Mouse (Mus musculus): ENCODE data around the gene Dscaml1. TPM values are rescaled to one million over a fixed set of nuclear protein-coding genes. Genes with fewer than 3 reads are reported as not detected.

Dscaml1 gene
- polyA plus RNA-seq, 1 experiment from 2014 or later: 0.23 TPM

DNA sequence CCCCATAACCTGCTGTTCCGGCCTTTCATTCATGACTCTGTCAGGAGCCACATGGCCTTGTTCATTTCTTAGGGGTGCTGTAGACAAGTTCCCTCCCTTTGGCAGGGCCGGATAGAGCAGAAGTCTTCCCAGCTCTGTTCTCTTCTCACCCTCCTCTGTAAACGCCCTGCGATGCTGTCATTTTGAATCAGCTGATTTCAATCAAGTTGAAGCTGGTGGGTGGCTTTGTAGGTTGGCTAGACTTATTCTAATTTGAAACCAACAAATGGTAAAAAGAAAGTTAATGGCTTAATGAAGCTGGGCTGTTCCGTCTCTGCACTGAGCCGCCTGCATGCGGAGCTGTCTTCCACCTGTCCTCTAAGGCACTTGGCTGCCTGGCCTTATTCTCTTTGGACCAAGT, 161.3 kb downstream of the Dscaml1 start:
- Histone ChIP-seq H3K4me3 (ENCODE audit: low read depth, low read length) (no peak overlapping the region), H3K9ac (ENCODE audit: low read depth, low read length) (no peak overlapping the region), H3K27me3 (ENCODE audit: control insufficient read depth, insufficient read depth, low read length) (no peaks in the 10 kb centered on the region), H3K4me1 (ENCODE audit: control insufficient read depth, insufficient read depth, low read length) (no peaks in the 10 kb centered on the region), H3K27ac (ENCODE audit: low read depth, low read length) (no peak overlapping the region), H3K4me2 (no peak overlapping the region), H3K9me3 (replicated peaks; ENCODE audit: control insufficient read depth, low read length) (no peaks in the 10 kb centered on the region), H3K36me3 (ENCODE audit: control insufficient read depth, insufficient read depth, low read length) (no peaks in the 10 kb centered on the region)
- ATAC-seq (replicated peaks; ENCODE audit: insufficient number of reproducible peaks, low FRiP score, low TSS enrichment): no peak
- 87% methylated on average over 7 of the region's 7 CpGs for WGBS (ENCODE audit: insufficient replicate concordance)

DNA sequence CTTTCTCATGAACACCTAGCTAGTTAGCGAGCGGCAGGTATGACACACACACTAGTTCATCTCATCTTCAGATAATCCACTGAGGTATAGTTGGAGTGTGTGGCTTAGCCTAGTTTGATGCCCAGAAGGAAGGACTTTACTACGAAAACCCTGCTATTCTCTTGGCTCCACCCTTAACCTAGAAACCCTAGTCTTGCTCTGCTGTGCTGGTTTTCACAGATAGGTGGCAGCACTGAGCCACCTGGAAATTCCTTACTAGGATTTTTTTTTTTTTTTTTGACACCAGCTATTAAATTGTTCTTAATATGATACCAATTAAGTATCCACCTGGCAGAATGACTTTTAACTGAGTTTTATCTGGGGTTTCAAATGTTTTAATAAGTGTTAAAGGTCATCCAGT, 163.4 kb downstream of the Dscaml1 start:
- H3K9me3 ChIP-seq (replicated peaks; ENCODE audit: control insufficient read depth, low read length): no peaks in the 10 kb centered on the region
- no peak overlapping the region for H3K4me2 ChIP-seq
- H3K4me1 ChIP-seq (ENCODE audit: control insufficient read depth, insufficient read depth, low read length): no peaks in the 10 kb centered on the region
- 79% methylated on average over 3 of the region's 3 CpGs for WGBS (ENCODE audit: insufficient replicate concordance)
- H3K9ac ChIP-seq (ENCODE audit: low read depth, low read length): no peak overlapping the region
- H3K36me3 ChIP-seq (ENCODE audit: control insufficient read depth, insufficient read depth, low read length): no peaks in the 10 kb centered on the region
- H3K27ac ChIP-seq (ENCODE audit: low read depth, low read length): no peak overlapping the region
- H3K27me3 ChIP-seq (ENCODE audit: control insufficient read depth, insufficient read depth, low read length): no peaks in the 10 kb centered on the region
- ATAC-seq (replicated peaks; ENCODE audit: insufficient number of reproducible peaks, low FRiP score, low TSS enrichment): no peak
- no peak overlapping the region for H3K4me3 ChIP-seq (ENCODE audit: low read depth, low read length)

DNA sequence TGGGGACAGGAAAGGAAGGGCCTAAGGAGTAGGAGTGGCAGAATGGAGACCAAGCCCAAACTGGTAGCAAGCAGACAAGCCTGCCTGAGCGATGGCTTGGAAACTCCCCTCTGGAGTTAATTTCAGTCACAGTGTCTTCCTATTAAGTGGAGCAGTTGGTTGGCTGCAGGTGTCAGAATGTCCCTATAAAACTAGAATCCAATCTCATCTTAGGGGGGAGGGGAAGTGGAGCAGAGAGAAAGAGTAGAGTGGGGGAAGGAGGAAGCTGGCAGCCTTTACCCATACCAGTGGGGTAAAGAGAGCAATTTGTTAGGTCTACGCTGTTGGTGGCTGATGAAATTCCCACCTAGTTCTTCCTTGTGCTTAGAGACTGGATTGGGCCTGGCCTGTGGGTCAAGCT, 164.6 kb downstream of the Dscaml1 start:
- no peak overlapping the region for H3K4me2 ChIP-seq
- ATAC-seq (replicated peaks; ENCODE audit: insufficient number of reproducible peaks, low FRiP score, low TSS enrichment): no peak
- no peaks in the 10 kb centered on the region for H3K4me1 ChIP-seq (ENCODE audit: control insufficient read depth, insufficient read depth, low read length)
- H3K9me3 ChIP-seq (replicated peaks; ENCODE audit: control insufficient read depth, low read length): no peaks in the 10 kb centered on the region
- no peak overlapping the region for H3K27ac ChIP-seq (ENCODE audit: low read depth, low read length)
- WGBS (ENCODE audit: insufficient replicate concordance): 80% methylated on average over 2 of the region's 2 CpGs
- no peaks in the 10 kb centered on the region for H3K36me3 ChIP-seq (ENCODE audit: control insufficient read depth, insufficient read depth, low read length)
- H3K4me3 ChIP-seq (ENCODE audit: low read depth, low read length): no peak overlapping the region
- H3K27me3 ChIP-seq (ENCODE audit: control insufficient read depth, insufficient read depth, low read length): no peaks in the 10 kb centered on the region
- no peak overlapping the region for H3K9ac ChIP-seq (ENCODE audit: low read depth, low read length)

DNA sequence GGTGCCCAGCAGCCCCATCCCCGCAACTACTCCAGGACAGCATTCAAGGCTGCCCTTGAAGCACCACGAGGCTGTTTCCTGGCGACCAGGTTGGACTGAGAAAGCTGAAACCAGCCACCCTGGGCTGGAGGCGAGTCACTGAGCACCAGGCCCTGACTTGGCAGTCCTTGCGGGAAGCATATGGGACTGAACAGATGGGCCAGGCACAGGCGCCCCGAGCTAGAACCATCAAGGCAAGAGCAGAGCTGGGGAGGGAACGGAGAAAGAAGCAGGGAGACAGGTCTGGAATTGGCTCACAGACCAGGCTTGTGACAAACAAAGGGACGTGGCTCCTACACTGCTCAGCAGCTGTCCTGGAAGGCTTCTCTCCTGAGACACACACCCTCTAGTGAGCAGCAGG, 165.9 kb downstream of the Dscaml1 start:
- no peaks in the 10 kb centered on the region for H3K36me3 ChIP-seq (ENCODE audit: control insufficient read depth, insufficient read depth, low read length)
- no peak overlapping the region for H3K4me3 ChIP-seq (ENCODE audit: low read depth, low read length)
- H3K4me1 ChIP-seq (ENCODE audit: control insufficient read depth, insufficient read depth, low read length): no peaks in the 10 kb centered on the region
- H3K4me2 ChIP-seq: no peak overlapping the region
- H3K27ac ChIP-seq (ENCODE audit: low read depth, low read length): no peak overlapping the region
- 74% methylated on average over 9 of the region's 9 CpGs for WGBS (ENCODE audit: insufficient replicate concordance)
- no peaks in the 10 kb centered on the region for H3K27me3 ChIP-seq (ENCODE audit: control insufficient read depth, insufficient read depth, low read length)
- H3K9me3 ChIP-seq (replicated peaks; ENCODE audit: control insufficient read depth, low read length): no peaks in the 10 kb centered on the region
- no peak overlapping the region for H3K9ac ChIP-seq (ENCODE audit: low read depth, low read length)
- ATAC-seq (replicated peaks; ENCODE audit: insufficient number of reproducible peaks, low FRiP score, low TSS enrichment): no peak

DNA sequence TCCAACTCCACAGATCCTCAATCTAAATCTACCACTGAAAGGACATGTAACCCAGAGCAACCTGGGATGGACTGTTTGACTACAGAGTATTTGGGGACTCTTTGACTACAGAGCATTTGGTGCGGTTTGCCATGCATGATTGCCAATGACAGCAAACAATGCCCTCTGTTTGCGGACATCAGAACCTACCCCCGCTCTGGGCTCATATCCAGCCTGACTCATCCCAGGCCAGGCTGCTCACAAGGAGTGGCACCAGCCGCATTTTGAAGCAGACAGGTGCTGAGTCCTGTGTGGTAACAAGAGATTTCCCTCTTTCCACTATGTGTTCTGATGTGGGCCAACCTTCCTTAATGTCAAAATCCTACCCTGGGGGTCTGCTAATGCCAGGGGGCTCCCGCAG, 171.7 kb downstream of the Dscaml1 start:
- H3K27ac ChIP-seq (ENCODE audit: low read depth, low read length): no peak overlapping the region
- no peaks in the 10 kb centered on the region; the same call in 1 of the 2 replicates for H3K27me3 ChIP-seq (ENCODE audit: control insufficient read depth, insufficient read depth, low read length)
- no peak overlapping the region for H3K4me2 ChIP-seq
- no peak overlapping the region for H3K9ac ChIP-seq (ENCODE audit: low read depth, low read length)
- 77% methylated on average over 5 of the region's 5 CpGs for WGBS (ENCODE audit: insufficient replicate concordance)
- ATAC-seq (replicated peaks; ENCODE audit: insufficient number of reproducible peaks, low FRiP score, low TSS enrichment): no peak
- H3K36me3 ChIP-seq (ENCODE audit: control insufficient read depth, insufficient read depth, low read length): no peaks in the 10 kb centered on the region
- H3K9me3 ChIP-seq (replicated peaks; ENCODE audit: control insufficient read depth, low read length): no peaks in the 10 kb centered on the region
- no peaks in the 10 kb centered on the region for H3K4me1 ChIP-seq (ENCODE audit: control insufficient read depth, insufficient read depth, low read length)
- H3K4me3 ChIP-seq (ENCODE audit: low read depth, low read length): no peak overlapping the region

DNA sequence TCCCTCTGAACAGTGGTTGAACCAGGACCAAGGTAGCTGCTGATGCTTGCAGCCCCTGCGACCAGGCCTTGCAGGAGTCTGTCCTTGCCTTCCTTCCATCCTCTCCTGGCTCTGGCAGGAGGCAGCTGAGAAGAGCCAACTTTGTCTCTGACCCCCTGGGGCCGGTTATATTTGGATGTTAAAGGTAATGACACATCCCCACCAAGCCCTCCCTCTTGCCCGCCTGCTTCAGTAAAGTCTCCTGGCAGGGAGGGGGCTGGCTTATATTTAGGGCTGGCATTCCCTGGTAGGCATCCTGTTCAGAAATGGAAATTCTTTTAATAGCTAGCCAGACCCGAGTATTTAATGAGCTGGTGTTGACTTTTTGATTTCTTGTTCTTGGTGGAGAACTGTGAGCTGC, 172.9 kb downstream of the Dscaml1 start:
- no peak overlapping the region for H3K27ac ChIP-seq (ENCODE audit: low read depth, low read length)
- 47% methylated on average over 4 of the region's 4 CpGs for WGBS (ENCODE audit: insufficient replicate concordance)
- no peaks in the 10 kb centered on the region for H3K36me3 ChIP-seq (ENCODE audit: control insufficient read depth, insufficient read depth, low read length)
- no peak overlapping the region for H3K9ac ChIP-seq (ENCODE audit: low read depth, low read length)
- H3K4me3 ChIP-seq (ENCODE audit: low read depth, low read length): no peak overlapping the region
- H3K4me1 ChIP-seq (ENCODE audit: control insufficient read depth, insufficient read depth, low read length): no peaks in the 10 kb centered on the region
- no peaks in the 10 kb centered on the region for H3K9me3 ChIP-seq (replicated peaks; ENCODE audit: control insufficient read depth, low read length)
- H3K4me2 ChIP-seq: no peak overlapping the region
- no peak for ATAC-seq (replicated peaks; ENCODE audit: insufficient number of reproducible peaks, low FRiP score, low TSS enrichment)
- H3K27me3 ChIP-seq (ENCODE audit: control insufficient read depth, insufficient read depth, low read length): no peaks in the 10 kb centered on the region; the same call in 1 of the 2 replicates

DNA sequence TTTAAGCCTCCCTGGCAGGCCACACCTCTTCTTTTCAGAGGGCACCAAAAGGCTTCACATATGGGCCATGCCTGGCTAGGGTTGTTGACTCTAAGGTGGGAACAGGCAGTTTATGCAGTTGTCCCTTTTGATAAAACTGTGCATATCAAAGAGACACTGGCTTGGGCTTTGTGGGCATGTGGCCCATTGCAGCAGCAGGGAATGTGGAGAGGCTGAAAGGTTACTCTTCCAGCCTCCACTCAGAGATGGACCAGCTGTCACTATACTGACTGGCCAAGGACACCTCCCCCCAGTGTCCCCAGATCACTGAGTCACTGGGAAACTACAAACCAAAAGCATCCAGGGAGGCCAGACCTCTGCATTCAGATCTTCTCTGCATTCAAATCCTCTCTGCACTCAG, 180.9 kb downstream of the Dscaml1 start:
- Histone ChIP-seq H3K9me3 (replicated peaks; ENCODE audit: control insufficient read depth, low read length) (no peaks in the 10 kb centered on the region), H3K36me3 (ENCODE audit: control insufficient read depth, insufficient read depth, low read length) (no peaks in the 10 kb centered on the region), H3K4me1 (ENCODE audit: control insufficient read depth, insufficient read depth, low read length) (no peaks in the 10 kb centered on the region), H3K4me3 (ENCODE audit: low read depth, low read length) (no peak overlapping the region), H3K4me2 (no peak overlapping the region), H3K27me3 (ENCODE audit: control insufficient read depth, insufficient read depth, low read length) (0 out of 2 replicates have a peak, but pooled peaks cover 3% of the 10 kb centered on the region), H3K9ac (ENCODE audit: low read depth, low read length) (no peak overlapping the region), H3K27ac (ENCODE audit: low read depth, low read length) (no peak overlapping the region)
- ATAC-seq (replicated peaks; ENCODE audit: insufficient number of reproducible peaks, low FRiP score, low TSS enrichment): no peak

DNA sequence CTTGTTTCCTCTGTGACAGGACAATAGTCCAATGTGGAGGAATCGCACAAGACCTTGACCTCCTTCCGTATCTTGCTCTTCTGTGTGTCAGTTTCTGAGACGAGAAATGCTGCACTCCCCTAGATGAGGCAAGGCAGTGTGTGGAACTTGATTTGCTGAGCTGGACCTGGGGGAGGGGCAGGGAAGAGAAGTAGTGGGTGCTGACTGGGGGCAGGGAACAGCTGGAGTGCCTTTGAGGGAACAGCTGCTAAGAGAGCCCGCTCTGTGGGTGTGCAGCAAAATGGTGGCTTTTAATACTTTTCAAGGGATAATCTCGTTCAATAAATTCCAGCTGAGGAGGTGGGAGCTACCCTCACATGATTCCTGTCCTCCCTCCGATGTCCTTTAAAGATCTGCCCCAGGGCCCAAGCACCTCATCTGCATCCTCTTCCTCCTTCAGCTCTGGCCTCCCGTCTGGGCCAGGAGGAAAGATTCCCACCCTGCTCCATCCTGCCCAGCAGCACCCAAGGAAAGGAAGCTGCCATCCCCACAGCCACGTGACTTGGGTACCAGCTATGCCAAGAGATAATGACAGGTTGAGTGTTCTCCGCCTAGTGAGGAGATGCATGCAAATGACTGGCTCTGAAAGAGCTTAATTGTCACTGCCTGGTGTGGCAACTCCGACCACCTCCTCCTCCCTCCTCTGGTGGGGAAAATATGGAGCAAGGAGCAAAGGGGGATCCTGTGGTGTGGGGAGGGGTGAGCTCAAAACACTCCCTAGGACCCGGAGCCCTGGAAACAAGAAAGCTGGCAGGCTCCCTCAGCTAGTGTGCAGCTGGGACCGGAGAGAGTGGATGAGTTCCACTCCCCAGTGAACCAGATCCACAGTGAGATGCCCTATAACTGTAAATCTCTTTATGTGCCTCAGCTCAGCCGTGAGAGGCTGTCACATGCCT, 181.9 kb downstream of the Dscaml1 start:
- H3K27me3 ChIP-seq (ENCODE audit: control insufficient read depth, insufficient read depth, low read length): 0 out of 2 replicates have a peak, but pooled peaks cover 3% of the 10 kb centered on the region
- H3K9ac ChIP-seq (ENCODE audit: low read depth, low read length): no peak overlapping the region
- H3K4me2 ChIP-seq: no peak overlapping the region
- no peak overlapping the region for H3K4me3 ChIP-seq (ENCODE audit: low read depth, low read length)
- WGBS (ENCODE audit: insufficient replicate concordance): 38% methylated on average over 13 of the region's 13 CpGs
- H3K36me3 ChIP-seq (ENCODE audit: control insufficient read depth, insufficient read depth, low read length): no peaks in the 10 kb centered on the region
- H3K9me3 ChIP-seq (replicated peaks; ENCODE audit: control insufficient read depth, low read length): no peaks in the 10 kb centered on the region
- no peak overlapping the region for H3K27ac ChIP-seq (ENCODE audit: low read depth, low read length)
- no peaks in the 10 kb centered on the region for H3K4me1 ChIP-seq (ENCODE audit: control insufficient read depth, insufficient read depth, low read length)
- ATAC-seq (replicated peaks; ENCODE audit: insufficient number of reproducible peaks, low FRiP score, low TSS enrichment): no peak

Measured in heart, embryonic 11.5 days (tissue).